Mouse (Mus musculus): ENCODE measurements at regions not wholly inside any gene's neighbourhood (a gene's known extent, or its start where the extent isn't known, plus 50 kb on each side); places are given as distances from the start of the nearest gene placed in this dataset.

DNA sequence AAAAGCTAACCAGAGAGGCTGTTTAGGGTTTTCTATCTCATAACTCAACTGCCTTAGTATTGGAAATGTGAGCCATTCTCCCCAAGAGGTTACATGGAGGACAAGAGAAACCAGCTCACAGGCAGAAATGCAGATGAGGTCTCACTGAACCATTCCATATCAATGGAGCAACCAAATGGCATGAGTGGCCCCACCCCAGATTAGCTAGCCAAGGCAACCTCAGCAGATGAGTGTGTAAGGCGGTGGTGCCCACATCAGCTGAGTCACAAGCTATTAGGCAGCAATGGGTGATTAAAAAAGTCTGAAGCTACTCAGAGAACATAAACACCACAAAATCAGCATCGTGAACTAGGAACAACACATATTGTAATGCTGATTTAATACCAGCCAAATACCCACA is 133.2 kb downstream of the Lpin1 start:
- DNase-seq = no peak

DNA sequence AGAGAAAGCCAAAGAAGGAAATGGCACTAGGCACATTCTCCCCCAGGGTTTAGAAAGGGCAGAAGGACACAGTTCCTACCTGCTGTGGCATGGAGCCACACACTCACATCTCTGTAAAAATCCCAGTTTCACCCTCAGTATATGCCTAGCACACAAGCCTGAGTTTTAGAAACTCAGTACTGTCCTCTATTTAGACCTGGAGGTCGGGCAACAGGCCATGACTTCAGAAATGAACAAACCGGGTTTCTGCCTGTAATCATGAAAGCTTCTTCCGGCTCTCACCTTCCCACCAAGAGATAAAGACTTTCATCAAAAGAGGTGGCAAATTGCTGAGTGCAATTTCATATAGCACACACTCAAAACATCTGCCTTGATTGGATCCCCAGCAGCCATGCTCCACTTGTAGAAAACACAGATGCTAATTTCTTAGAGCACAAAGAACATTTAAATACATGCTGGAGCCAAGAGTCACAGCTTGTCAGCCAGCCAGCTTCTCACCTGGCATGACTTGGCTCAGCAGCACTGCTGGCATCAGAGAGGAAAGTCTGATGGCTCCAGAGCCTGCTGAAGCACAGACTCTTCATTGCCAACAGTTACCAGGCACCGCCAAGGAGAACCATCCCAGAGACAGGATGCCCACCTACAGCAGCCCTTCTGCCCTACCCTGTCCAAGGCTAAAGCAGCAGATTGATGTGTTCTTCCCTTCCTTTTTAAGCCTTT is 136.2 kb downstream of the Lpin1 start:
- DNase-seq = peak; percentile 6

DNA sequence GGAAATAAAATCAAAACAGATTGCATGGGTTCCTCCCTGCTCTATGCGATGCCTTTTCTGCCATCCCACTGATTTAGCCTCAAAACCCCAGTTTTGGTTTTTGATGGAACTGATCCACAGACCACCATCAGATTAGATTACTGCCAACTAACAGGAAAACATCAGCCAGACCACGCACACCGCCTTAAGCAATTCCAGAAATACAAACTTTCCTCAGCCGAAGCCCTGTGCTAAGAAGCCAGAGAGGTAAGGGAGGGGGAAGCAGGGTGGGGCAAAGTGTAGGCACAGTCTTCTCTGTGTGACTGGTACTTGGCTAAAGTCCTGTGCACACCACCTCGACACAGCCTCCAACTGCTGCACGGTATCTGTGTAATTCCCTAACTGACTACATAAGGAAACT is 153.3 kb downstream of the Lpin1 start:
- no peak for DNase-seq

DNA sequence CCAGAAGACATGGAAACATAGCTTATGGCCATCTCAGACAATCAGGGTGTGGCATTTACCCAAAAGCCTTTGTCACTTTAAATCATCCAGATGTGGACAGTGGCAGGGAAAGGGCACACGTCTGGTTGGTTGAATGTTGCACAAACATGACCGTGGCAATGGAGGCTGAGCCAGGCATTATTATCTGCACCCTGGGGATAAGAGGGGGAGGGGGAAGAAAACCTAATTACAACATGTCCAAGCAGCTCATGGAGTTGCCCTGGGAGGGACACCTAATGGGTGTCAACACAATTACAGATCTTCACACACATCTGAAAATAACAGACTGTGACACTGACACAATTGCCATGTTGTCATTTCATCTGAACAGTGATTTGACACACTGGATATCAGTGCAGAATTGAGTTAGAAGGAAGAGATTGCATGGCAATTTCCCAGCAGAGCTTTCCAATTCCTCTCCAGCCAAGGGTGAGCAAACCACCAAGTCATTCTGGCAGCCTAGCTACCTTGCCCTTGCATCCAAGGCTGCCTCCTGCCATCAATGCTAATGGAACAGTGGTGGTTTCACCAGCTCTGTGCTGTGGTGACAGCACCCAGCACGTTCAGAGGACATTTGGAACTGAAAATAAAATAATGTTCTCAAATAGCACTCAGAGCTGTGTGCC is 159.9 kb downstream of the Lpin1 start:
- no peak for DNase-seq

DNA sequence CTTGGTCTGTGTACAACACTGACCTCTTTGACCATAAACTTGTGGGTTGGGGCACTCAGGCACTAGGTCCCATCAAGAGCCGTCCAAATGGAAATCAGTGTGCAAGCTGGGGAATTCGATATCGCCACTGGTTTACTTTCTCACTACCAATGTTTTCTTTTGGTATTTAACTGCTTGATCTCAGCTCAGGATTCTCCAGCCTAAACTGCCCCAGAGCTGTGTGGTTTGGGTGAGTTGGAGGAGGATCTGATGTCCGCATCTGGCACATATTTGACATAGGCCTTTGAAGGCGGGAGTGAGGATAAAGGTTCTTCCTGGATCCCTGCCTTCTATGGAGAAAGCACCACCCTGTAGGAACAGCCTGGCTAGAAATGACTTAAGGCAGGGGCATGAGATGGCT is 172.0 kb downstream of the Lpin1 start:
- DNase-seq = no peak

DNA sequence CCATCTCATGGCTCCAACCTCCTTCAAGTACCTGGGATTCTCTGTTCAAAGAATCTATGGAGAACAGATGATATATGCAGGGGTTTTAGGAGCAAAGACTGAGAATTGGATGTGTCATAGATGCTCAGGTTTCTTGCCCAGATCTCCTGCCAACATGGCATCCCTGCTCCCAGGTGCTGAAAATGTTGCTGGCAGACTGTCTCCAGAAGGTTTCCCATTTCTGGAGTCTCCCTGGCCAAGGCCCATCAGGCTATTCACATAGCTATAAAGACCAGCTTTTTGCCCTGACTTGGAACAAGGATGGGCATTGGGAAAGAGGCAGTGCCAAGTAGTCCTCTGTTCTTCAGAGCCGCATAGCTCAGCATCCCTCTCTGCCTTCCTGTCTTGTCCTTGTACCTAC is 173.8 kb downstream of the Lpin1 start:
- DNase-seq = no peak

DNA sequence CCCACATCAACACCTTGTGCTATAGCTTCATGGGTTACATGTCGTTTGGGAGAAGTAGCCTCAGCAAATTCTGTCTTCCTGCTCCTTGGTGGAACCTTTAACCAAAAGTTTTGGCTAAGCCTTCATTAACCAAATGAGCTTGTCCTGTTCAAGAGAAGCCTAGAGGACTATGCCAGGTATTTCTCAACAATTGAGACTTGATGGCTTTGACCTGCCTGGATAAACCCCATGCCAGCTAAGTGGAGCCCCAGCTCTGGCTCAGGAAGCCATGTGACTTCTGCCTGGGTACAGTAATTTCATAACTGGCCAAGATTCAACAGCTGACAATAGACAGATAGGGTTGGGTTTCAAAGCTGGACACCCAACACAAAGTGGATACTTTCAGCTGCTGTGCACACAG is 174.5 kb downstream of the Lpin1 start:
- no peak for DNase-seq

DNA sequence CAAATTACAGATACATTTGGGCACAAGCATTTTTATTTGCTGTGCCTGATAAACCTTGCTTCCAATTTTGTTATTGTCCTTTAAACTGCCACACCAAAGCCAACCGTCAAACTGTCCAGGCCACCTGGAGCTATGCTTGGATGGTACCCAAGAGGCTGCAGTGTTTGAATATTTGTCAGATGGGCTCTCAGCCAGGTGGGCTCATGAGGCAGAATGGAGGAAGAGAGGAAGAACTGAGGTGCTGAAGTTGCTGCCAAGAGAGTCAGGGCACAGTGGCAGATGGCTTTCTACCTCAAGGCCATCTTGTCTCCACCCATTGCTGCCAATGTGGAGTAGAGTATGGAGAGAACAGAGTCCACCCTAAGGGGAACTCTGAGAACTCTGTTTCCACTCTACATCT is 176.0 kb downstream of the Lpin1 start:
- DNase-seq = no peak

DNA sequence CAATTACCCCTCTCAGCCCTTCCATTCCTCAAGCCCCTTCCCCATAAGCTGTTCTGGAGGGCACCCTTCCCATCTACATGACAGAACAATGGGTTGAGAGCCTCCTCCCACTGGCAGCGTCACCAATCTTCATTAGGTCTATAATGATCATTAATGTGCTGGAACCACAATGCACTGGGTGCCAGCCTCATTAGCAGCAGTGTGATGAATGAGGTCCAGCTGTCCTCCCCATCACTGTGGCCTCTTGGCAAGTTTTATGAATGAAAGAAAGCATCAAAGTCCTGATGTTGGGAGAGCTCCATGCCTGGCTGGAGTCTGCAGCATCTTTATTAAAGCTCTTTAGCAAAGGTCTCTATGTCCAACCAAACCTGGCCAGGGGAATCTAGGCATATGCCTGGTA is 176.5 kb downstream of the Lpin1 start:
- no peak for DNase-seq

DNA sequence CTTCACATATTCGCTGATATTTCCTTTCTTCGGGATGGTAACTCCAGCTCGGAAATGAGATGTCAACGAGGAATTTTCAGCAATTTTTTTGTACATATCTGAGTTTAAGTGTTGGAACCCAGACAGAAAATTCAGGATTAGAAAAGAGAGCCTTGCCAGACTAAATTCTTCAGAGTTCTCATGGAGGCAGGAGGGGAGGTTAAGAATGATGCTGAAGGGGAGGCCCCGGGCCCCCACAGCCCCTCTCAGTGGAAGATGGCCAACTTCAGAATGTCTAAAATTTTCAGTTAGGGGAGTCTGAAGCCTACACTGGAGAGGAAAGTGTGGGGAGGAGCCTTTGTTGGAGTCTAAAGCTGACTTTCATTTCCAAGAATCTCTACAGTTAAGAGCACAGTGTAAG is 184.8 kb downstream of the Lpin1 start:
- DNase-seq = no peak

DNA sequence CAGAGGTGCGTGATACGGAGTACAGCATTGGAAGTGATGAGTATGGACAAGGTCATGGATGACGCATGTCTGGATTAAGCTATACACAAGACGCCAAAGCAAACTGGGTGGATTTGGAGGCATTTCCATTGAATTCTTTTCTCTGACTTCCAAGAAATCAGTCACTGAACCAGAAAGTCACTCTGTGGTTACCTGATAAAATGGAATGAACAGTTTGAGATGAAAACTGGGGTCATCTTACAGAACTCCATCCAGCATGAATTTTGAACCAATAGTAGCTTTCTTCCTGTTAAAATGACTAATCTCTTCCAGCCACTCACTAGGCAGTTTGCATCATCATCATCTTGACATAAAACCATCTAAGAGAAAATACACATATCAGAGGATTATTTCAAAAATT is 186.2 kb downstream of the Lpin1 start:
- no peak for DNase-seq

DNA sequence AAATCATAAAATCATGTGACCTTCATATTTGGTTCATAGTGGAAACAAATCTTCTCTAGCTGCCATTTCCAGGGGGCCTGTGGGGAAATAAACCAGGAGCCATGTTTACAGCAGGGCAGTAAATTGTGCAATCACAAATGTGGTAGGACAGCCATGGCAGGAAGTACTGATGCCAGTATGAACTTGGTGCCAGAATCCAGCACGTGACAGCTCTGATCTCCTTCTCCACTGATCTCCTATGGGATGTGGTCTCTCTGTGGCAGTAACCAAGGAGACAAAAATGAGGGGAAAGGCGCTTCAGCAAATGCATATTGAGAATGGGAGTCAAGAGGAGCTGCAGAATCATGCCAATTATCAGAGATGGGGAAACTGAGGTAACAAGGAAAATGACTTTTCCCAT is 215.0 kb downstream of the Lpin1 start:
- no peak for DNase-seq

DNA sequence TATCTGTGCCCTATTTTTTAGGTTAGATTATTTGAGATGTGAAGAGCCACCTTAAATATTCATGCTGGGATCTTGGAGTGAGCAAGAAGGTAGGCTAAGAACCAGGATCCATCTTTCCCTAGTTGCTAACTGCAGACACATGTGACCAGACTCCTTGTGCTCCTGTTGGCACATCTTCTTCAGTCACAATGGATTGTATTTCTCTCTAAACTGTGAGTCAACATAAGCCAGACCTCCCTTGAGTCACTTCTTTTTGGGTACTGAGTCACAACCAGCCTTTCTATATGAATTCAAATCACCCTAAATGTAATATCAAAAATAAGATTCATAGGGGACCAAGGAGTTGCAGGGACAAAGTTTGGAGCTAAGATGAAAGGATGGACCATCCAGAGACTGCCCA is 217.9 kb downstream of the Lpin1 start:
- no peak for DNase-seq

DNA sequence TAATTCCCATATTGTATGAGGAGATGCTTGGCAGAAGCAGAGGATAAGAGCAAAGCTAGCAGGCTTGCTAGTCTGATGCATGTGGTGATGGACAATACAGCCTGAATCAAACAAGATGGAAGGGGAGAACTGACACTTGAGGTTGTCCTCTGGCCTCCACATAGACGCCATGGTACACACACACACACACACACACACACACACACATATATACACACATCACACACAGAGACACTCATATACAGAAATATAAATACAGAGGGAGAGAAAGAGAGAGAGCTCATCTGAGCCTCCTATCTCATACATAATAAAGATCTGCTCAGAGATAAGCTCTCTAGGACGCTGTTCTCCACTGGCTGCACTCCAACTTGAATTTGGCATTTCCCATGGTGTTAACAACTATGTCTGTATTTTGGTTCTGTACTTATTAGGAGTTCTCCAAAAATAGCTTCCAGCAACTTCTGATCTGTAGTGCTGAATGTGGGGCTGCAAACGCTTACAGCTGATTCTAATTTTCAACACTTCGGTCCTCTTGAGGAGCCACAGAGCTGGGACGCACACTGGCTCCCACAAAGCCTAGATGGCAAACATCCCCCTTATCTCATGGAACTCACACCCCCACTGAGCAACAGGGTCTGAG is 219.0 kb downstream of the Lpin1 start:
- DNase-seq = peak; percentile 64

DNA sequence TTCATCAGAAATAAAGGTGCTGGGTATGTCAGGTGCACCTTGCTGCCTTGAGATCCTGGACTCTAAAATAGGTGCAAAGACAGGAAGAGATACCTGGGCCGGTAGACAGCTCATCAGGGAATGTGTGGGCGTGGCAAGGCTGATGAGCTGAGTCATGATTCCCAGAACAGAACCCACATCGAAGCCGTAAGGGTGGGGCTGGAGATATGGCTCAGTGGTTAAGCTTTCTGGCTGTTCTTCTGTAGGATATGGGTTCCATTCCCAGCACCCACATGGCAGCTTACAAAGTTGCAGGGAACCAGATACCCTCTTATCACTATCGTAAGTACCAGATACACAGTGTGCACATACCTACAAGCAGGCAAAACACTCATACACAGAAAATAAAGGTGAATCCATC is 219.6 kb downstream of the Lpin1 start:
- DNase-seq = no peak

DNA sequence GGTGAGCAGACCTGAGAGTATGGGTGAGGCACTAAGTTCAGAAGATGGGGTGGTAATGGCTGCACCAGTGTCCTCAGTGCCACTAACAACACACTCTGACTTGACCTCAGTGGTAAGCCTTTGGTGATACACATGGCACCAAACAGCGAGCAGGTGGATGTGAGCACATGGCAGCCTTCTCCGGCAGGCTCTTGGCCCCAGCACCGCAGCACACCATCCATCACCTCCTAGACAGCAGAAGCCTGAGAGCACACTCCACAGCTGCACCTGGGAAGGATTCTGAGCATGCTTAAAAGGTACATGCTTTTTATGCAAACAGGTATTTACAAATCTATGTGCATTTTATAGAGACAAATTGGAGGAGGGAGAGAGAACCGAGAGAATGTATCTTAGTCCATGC is 223.7 kb downstream of the Lpin1 start:
- no peak for DNase-seq

DNA sequence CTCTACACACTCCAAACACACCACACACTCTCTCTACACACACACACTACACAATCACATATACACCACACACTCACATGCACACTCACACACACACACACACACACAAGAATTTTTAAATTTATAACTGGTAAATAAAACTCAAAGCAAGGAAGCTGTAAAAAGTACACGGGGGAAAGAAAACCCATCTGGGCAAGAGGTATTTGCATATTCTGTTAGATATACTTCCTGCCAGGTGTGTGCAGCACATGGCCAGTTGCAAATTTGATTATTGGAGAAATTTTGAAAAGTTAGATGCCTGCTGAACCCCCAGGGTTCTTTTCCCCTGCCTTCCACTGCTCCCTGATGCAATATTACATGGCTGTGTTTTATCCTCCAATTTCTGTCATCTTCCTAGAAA is 226.4 kb downstream of the Lpin1 start:
- no peak for DNase-seq

DNA sequence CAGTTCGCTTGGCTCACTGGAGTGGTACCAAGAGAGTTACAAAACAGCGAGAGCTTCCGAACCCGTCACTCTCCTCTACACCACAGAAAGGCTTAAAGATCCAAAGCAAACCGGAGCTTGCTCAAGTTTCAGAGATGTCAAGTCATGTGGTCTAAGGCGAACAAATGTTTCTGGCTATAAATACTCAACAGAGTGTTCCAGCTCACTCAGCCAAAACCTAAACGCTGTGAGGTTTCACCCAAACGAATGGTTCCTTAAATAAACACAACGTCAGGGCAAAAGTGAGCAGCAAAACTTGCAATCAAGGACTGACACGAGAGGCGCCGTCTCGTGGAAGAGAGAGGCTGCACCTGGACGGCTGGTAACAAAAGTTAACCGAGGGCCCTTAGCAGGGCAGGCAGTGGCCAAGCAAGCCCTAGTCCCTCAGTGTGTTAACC is 227.2 kb downstream of the Lpin1 start:
- no peak for DNase-seq

DNA sequence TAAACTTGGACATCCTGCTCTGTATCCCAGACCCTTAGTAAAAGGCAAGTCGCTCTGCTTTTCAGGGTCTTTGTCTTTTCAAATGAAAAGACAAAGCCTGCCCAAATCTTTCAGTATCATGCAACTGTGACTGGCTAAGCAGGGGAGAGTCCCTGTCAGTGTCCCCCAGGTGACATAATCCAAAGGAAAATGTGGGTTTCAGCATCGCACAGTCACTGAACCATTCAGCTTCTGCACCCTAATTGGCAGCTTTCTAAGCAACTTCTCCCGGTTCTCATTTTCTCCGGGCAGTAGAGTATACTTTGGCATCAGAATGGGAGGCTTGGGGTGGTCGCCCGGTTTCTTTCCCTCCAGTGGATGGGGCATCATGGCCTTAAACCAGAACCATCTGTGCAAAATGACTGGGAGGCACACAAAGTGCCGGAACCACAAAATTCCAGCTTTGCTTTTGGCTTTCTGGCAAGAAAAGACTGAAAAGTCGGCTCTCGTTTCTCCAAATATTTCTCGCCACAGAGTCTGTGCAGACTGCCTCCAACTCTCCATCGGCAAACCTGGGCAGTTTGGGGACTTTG is 228.3 kb downstream of the Lpin1 start:
- DNase-seq = no peak

DNA sequence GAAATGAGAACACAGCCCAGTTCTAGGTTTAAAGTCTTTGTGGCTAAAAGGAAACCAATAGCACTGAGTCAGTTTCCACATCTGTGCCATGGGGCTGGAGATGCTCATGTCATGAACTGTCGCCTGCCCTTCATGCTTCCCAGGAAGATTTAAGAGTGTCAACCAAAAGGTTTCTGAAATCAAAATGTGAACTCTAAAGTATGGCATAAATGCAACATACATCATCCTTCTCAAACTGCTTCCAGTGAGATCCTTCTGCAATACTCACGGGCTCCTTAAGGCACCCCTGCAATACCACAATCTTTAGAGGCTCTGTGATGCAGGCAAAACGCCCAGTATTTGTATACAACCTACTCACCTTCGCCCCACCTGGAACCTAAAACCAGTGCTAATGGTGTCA is 229.7 kb downstream of the Lpin1 start:
- DNase-seq = no peak

DNA sequence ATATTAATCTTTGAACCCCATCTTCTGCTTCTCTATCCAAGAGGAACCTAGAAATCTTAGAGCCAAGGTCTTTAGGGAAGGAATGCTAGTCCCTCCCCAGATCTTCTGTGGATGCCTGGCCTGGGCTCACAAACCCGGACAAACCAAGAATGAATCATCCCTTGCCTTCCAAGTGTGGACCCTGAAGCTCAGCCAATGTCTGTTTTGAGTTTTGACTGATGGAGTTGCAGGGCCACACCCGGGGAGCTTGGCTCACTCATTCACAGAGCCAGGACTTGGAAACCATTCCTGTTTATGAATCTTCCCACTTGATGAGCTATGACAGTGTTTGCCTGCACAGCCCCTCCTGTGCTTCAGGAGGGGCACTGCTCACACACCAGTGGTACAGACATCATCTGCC is 230.4 kb downstream of the Lpin1 start:
- no peak for DNase-seq

DNA sequence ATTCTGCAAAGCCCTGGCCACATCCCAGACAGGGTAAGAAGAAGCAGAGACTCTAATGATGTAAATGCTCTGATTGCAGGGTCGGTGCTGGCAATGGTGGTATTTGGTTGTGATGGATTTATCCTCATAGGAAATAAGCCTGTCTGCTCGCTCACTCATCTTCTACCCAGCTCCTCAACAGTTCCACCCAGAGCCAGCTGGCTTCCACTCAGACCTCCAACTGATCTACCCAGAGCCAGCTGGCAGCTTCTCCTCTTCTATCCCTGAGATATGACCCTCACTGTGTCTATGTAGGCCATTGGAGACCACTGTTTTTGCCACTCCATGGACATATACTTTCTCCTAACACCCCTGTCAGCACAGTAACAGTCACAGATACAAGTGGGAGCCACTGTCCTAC is 231.4 kb downstream of the Lpin1 start:
- no peak for DNase-seq

DNA sequence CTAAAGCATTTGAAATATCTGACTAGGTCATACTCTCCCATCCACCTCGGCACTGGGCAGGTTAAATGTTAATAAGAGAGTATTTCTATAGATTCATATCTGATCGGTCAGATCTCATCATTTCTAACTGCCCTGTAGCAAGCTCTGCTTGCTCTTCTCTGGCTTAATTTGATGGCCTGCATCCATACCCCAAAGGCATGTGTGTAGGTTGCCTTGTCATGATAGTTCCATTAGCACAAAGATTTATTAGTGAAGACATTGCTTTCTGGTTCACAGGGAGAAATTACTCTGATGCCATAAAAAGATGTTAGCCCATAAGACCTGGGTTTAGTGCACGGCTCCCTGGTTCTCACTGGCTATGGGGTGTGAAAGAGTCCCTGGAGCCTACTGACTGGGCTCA is 232.3 kb downstream of the Lpin1 start:
- DNase-seq = no peak

DNA sequence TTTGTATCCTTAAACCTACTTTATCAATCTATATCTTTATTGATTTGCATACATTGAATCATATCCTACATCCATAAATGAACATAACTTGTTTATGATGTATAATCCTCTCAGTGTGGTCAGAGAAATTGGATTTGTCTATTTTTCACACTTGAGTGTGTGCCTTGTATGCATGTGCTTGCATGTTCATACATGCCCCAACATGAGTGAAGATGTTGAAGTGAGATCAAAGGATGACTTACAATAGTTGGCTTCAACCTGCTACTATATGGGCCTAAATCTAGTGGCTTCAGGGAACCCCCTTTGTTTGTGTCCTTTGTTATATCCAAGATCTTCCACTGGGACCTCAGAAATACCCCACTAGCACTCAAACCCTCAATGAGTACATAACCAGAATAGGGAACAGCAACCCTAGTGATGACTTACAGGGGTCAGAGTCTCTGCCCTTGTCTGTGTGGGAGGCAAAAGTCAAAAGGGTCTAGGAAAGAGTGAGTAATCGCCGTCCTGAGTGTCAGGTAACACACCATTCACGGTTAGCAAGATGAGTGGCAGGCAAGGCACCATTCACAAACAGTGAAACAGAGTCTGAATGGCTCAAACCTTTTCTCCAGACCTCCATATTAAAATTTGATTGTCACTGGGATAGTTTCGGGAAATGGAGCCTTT is 236.3 kb downstream of the Lpin1 start:
- DNase-seq = no peak
